Mouse (Mus musculus) cerebellum, postnatal 10 days (tissue): ENCODE measurements at regions not wholly inside any gene's neighbourhood (a gene's known extent, or its start where the extent isn't known, plus 50 kb on each side); places are given as distances from the start of the nearest gene placed in this dataset.

Source experiments
- DNase-seq, 2 experiments: peaks; one replicate each; pipeline ENCODE4 v3.0.0; 2021; ENCODE audit warnings: mixed read lengths in 2 of 2

GRCm38 (mm10) chr15:43926034-43926433 lies 3791.9 kb downstream of the 9330182O14Rik start:
- no peak for DNase-seq

- no peak for DNase-seq
Observed at GRCm38 (mm10) chr15:43933608-43934007, 3799.4 kb downstream of the 9330182O14Rik start.

GRCm38 (mm10) chr15:43940424-43940823 lies 3806.3 kb downstream of the 9330182O14Rik start:
- DNase-seq: peak; percentile 69 to 70

- DNase-seq: no peak
Observed at GRCm38 (mm10) chr15:43940905-43941304, 3806.7 kb downstream of the 9330182O14Rik start.

- no peak for DNase-seq
Observed at GRCm38 (mm10) chr15:43942002-43942660, 3808.0 kb downstream of the 9330182O14Rik start.

GRCm38 (mm10) chr15:43984991-43985390 lies 3850.8 kb downstream of the 9330182O14Rik start:
- DNase-seq: no peak

- DNase-seq: peak; percentile 40 to 50
Observed at GRCm38 (mm10) chr15:43991229-43991628, 3857.1 kb downstream of the 9330182O14Rik start.

- DNase-seq: no peak
Observed at GRCm38 (mm10) chr15:43992936-43993335, 3858.8 kb downstream of the 9330182O14Rik start.

- no peak for DNase-seq
Observed at GRCm38 (mm10) chr15:44026468-44027028, 3892.4 kb downstream of the 9330182O14Rik start.

- DNase-seq: peak in 1 of 2 experiments; percentile 29
Observed at GRCm38 (mm10) chr15:44035900-44036299, 3901.7 kb downstream of the 9330182O14Rik start.

- DNase-seq: no peak
Observed at GRCm38 (mm10) chr15:44037893-44038292, 3903.7 kb downstream of the 9330182O14Rik start.

GRCm38 (mm10) chr15:44050565-44051274 lies 3916.6 kb downstream of the 9330182O14Rik start:
- DNase-seq: no peak

GRCm38 (mm10) chr15:44064855-44065254 lies 3930.7 kb downstream of the 9330182O14Rik start:
- no peak for DNase-seq

GRCm38 (mm10) chr15:44083680-44084079 lies 3949.5 kb downstream of the 9330182O14Rik start:
- DNase-seq: no peak

GRCm38 (mm10) chr15:44112328-44112944 lies 3978.3 kb downstream of the 9330182O14Rik start:
- peak; percentile 78 to 88 for DNase-seq

- peak; percentile 25 to 29 for DNase-seq
Observed at GRCm38 (mm10) chr15:44134213-44134612, 4000.0 kb downstream of the 9330182O14Rik start.
